Comparison of ENCODE assay signal across 8 mouse cellular contexts in genomic region chr17:30005451-30005941, GRCm38 (mm10). TPM values are rescaled to one million over a fixed set of nuclear protein-coding genes. Genes with fewer than 3 reads are reported as not detected.
DNase-seq lines count a peak whose midpoint lies in the region; ATAC-seq and TF ChIP-seq lines count a peak whose summit lies in the region.

No protein-coding gene starts in this region.

- no peaks in the 10 kb centered on the region for H3K36me3 ChIP-seq in heart, embryonic 11.5 days (ENCODE audit: control insufficient read depth, insufficient read depth, low read length)
- 0 out of 2 replicates have a peak, but pooled peaks cover 3% of the 10 kb centered on the region for H3K36me3 ChIP-seq in kidney, embryonic 15.5 days

- no peaks in the 10 kb centered on the region for H3K27me3 ChIP-seq in heart, embryonic 11.5 days (ENCODE audit: control insufficient read depth, insufficient read depth, low read length)
- no peaks in the 10 kb centered on the region for H3K27me3 ChIP-seq in kidney, embryonic 15.5 days

- peak overlapping the region; percentile 76; the same call in 1 of the 2 replicates for H3K27ac ChIP-seq in cortical plate, adult 2 months (ENCODE audit: insufficient read depth, low read length)
- peak overlapping the region; percentile 100 for H3K27ac ChIP-seq in heart, embryonic 11.5 days (ENCODE audit: low read depth, low read length)
- peak overlapping the region; percentile 100 for H3K27ac ChIP-seq in kidney, embryonic 15.5 days

- peaks cover 16% of the 10 kb centered on the region for H3K4me1 ChIP-seq in cortical plate, adult 2 months (ENCODE audit: control insufficient read depth, insufficient read depth, low read length)
- peaks cover 35% of the 10 kb centered on the region for H3K4me1 ChIP-seq in heart, embryonic 11.5 days (ENCODE audit: control insufficient read depth, insufficient read depth, low read length)
- H3K4me1 ChIP-seq in kidney, embryonic 15.5 days: peaks cover 40% of the 10 kb centered on the region

- peak; percentile 14; the same call in 1 of the 2 replicates for ATAC-seq in heart, embryonic 11.5 days (replicated peaks; ENCODE audit: insufficient number of reproducible peaks, low FRiP score, low TSS enrichment)
- peak; percentile 40 for ATAC-seq in kidney, embryonic 15.5 days (replicated peaks; ENCODE audit: low FRiP score)

- intact Hi-C loops in left cerebral cortex, postnatal 25 days (cut with DNase I): loop anchor here (5.0 kb wide), 1 partner anchor 192 kb away; no protein-coding TSS in a partner anchor

- peak; percentile 10 to 30 for DNase-seq in urinary bladder, adult 18-20 months (ENCODE audit: low spot score in 2 of 2)
- DNase-seq in urinary bladder, postnatal 10 days (ENCODE audit: low spot score): no peak
- peak; percentile 46 for DNase-seq in lung, postnatal 14 days
- DNase-seq in ovary, postnatal 10 days (ENCODE audit: low spot score): peak; percentile 20
- no peak for DNase-seq in left cerebral cortex, postnatal 25 days (ENCODE audit: low spot score in 2 of 2)

- H3K9me3 ChIP-seq in heart, embryonic 11.5 days (replicated peaks; ENCODE audit: control insufficient read depth, low read length): no peaks in the 10 kb centered on the region
- no peaks in the 10 kb centered on the region for H3K9me3 ChIP-seq in kidney, embryonic 15.5 days (replicated peaks)

- TF ChIP-seq CTCF in cortical plate, adult 2 months (IDR thresholded peaks at IDR 0.05; ENCODE audit: extremely low read depth, insufficient read depth, low read length): no peak

- peak overlapping the region; percentile 98 for H3K9ac ChIP-seq in heart, embryonic 11.5 days (ENCODE audit: low read depth, low read length)
- peak overlapping the region; percentile 99 for H3K9ac ChIP-seq in kidney, embryonic 15.5 days

- peak overlapping the region; percentile 73 for H3K4me2 ChIP-seq in heart, embryonic 11.5 days
- H3K4me2 ChIP-seq in kidney, embryonic 15.5 days: peak overlapping the region; percentile 77

- under 1% methylated on average over 7 of the region's 19 CpGs for WGBS in heart, embryonic 11.5 days (ENCODE audit: insufficient replicate concordance)
- WGBS in kidney, embryonic 15.5 days: 0% methylated on average over 17 of the region's 19 CpGs

- H3K4me3 ChIP-seq in cortical plate, adult 2 months (ENCODE audit: insufficient read depth, low read length): peak overlapping the region; percentile 61
- peak overlapping the region; percentile 93 for H3K4me3 ChIP-seq in heart, embryonic 11.5 days (ENCODE audit: low read depth, low read length)
- peak overlapping the region; percentile 98 for H3K4me3 ChIP-seq in kidney, embryonic 15.5 days (replicated peaks)

- no peak for TF ChIP-seq POLR2A in cortical plate, adult 2 months (IDR thresholded peaks at IDR 0.05; ENCODE audit: extremely low read depth, insufficient read depth, low read length)

RNA-seq across cellular contexts. Expression of gene Zfand3, which starts 1.0 kb away (rescaled TPM):
- polyA plus RNA-seq in cortical plate, adult 2 months (2012; rRNA removed): 96.8 and 102 TPM in 2 replicates
- 49.5 and 51.4 TPM in 2 replicates for polyA plus RNA-seq in heart, embryonic 11.5 days (2014; fragmentation: Nextera tagmentation; extraction: Ambion mirVana)
- polyA plus RNA-seq in kidney, embryonic 15.5 days (2015; fragmentation: Nextera tagmentation; extraction: Ambion mirVana): 53.0 and 58.4 TPM in 2 replicates
- 100 to 1,000 TPM; 114 to 122 TPM for total RNA-seq in left cerebral cortex, postnatal 25 days (2021)

RNA-seq across cellular contexts. Expression of gene Mdga1, which starts 35.6 kb away (rescaled TPM):
- polyA plus RNA-seq in cortical plate, adult 2 months (2012; rRNA removed): 9.1 and 10.9 TPM in 2 replicates
- 1.7 and 1.8 TPM in 2 replicates for polyA plus RNA-seq in heart, embryonic 11.5 days (2014; fragmentation: Nextera tagmentation; extraction: Ambion mirVana)
- polyA plus RNA-seq in kidney, embryonic 15.5 days (2015; fragmentation: Nextera tagmentation; extraction: Ambion mirVana): 1.0 and 2.1 TPM in 2 replicates
- total RNA-seq in left cerebral cortex, postnatal 25 days (2021): 10 to 100 TPM; 30.4 to 36.6 TPM

Comparison
In these comparisons a context has a peak if more than half of its experiments do, and no peak if none do; other contexts are left out.
1. DNase-seq: peak in urinary bladder, adult 18-20 months (2 of 2), lung, postnatal 14 days (single experiment) and ovary, postnatal 10 days (single experiment); none in urinary bladder, postnatal 10 days (single experiment) and left cerebral cortex, postnatal 25 days (0 of 2).
2. Peak in every context shown above with its lines, with median percentiles within 50 percentile points of each other: H3K27ac ChIP-seq and H3K4me3 ChIP-seq.